Mouse (Mus musculus): ENCODE measurements at regions not wholly inside any gene's neighbourhood (a gene's known extent, or its start where the extent isn't known, plus 50 kb on each side); places are given as distances from the start of the nearest gene placed in this dataset.

DNA sequence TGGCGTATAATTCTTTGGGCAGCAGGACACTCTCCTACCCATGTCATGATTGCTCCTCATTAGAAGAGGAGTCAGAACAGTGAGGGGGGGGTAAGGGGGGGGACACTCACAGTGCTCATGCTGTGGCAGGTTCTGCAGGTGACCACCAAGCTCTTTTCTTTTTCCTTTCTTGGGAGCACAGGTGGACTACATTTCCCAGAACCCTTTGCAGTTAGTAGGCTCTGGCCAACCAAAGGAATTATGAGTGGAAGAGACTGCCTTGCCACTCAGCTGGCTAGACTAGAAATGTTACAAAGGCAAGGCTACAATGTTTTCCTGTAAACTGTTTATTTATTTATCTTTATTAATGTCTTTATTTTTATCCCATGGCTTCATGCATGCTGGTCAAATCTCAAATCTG lies 53.6 kb upstream of the Ifnlr1 start:
- POLR2A ChIA-PET: interaction anchor here in 3 of 4 experiments (0.6 to 1.7 kb wide), 8 partner anchors 9 to 1017 kb away, joined by 3 to 8 read pairs (median 4); no protein-coding TSS in a partner anchor
- CTCF ChIA-PET: interaction anchor here in 3 of 4 experiments (0.6 to 1.3 kb wide), 6 partner anchors 10 to 669 kb away, joined by 3 to 7 read pairs (median 4); no protein-coding TSS in a partner anchor

DNA sequence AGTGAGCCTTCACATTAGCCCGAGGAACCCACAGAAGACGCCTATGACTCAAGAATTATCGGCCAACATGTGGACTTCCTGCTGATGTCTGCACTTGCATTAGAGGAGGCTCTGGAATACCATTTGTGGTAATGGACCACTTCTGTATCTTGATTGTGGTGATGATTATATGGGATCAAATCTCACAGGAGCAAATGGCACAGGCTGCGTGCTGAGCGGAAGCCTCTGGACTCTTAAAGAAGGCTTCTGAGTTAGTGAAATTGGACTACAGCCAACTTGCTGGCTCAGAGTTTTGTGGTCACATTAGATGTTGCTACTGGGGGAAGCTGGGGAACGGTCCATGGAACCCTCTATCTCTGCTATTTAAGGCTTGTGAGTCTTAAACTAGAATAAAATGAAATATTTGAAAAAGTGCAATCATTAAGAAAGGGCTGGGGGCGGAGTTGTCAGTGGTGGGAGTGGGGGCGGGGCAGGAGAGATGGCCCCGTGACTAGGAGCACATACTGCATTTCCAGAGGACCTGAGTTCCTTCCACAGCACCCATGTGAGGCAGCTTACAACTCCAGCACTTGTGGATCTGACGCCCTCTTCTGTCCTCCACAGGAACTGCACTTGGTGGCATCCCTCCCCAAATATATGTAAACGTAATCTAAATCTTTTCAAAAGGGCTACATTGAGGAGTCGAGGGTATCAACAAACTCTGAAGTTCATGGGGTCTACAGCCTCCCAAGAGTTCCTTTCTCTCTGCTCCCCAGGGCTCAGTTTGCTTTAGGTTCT lies 56.1 kb upstream of the Ifnlr1 start:
- ChIA-PET POLR2A (interaction anchor here in 1 of 4 experiments (0.8 kb wide), 3 partner anchors 11 to 112 kb away, joined by 3 to 4 read pairs (median 3); no protein-coding TSS in a partner anchor), CTCF (interaction anchor here in 3 of 4 experiments (0.6 to 2.0 kb wide), 11 partner anchors 31 to 1374 kb away, joined by 3 to 12 read pairs (median 4); no protein-coding TSS in a partner anchor)

GRCm38 (mm10) chr4:135626461-135626860 lies 53.0 kb upstream of the Grhl3 start:
- ChIA-PET POLR2A (interaction anchor here (0.6 to 1.8 kb wide), 15 partner anchors 8 to 1225 kb away, joined by 3 to 7 read pairs (median 3); no protein-coding TSS in a partner anchor), CTCF (interaction anchor here in 2 of 4 experiments (0.5 to 0.9 kb wide), 2 partner anchors 110 to 521 kb away, joined by 4 read pairs; no protein-coding TSS in a partner anchor)

- CTCF ChIA-PET: interaction anchor here in 3 of 4 experiments (0.6 to 1.7 kb wide), 4 partner anchors 16 to 1430 kb away, joined by 3 to 5 read pairs (median 4); no protein-coding TSS in a partner anchor
Measured at GRCm38 (mm10) chr4:135623121-135623707, 49.8 kb upstream of the Grhl3 start.

More at GRCm38 (mm10) chr4:135623121-135623707, 49.8 kb upstream of the Grhl3 start:
- POLR2A ChIA-PET: interaction anchor here in 2 of 4 experiments (0.6 to 1.5 kb wide), 11 partner anchors 10 to 185 kb away, joined by 3 to 5 read pairs (median 3); no protein-coding TSS in a partner anchor
